Mouse (Mus musculus) regulatory T cell (primary cell): ENCODE measurements around the gene Arhgap15.

ENCODE experiments used
- in situ Hi-C: fragments of 300-600 bp; cut with MboI, MseI; formaldehyde crosslinking; loops from one replicate; pipeline ENCODE4 v1.15.1; 2025; ENCODE audit warnings: high pct_unique_total_duplicates

The Arhgap15 gene

DNA sequence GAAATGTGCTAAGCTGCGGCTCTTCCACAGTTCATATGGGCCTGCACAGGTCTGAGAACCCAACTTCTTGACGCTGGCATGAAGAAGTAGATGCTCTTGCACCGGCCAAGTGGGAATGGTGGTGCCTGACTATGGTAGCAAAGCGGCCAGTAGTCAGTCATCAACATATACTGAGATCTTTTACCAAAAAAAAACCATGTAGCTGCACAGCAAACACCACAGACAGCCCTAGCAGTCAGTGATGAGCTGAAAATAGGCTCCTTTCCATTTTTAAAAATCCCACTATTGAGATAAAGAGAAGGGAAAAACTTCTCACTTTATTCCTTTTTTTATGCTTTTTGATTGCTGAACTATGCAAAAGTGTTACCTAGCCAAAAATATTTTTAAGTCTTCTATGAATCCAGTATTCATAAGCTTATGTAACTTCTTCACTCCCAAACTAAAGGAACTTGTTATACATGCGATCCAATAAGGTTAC is 175.3 kb downstream of the Arhgap15 start:
- in situ Hi-C loops: no loop called here

DNA sequence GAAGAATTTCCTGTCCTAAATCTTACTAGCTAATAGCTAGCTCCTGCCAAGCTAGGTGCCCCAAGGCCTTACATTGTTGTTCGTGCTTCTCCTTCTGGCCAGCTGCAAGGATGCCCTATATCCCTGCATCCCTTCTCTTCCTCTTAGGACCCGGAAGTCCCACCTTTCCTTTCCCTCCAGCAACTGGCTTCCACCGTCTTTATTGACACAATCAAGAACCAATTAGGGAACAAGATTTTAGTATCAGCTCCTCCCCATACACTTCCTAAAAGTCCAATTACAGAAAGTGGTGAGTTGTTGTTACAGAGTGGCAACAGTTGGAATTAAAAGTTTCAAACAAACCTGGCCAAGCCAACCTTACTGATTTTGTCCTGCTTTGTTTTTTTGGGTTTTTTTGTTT is 183.1 kb downstream of the Arhgap15 start:
- in situ Hi-C loops: no loop called here

- in situ Hi-C loops: no loop called here
These were observed 190.6 kb downstream of the Arhgap15 start for GRCm38 (mm10) chr2:43939196-43939595.

DNA sequence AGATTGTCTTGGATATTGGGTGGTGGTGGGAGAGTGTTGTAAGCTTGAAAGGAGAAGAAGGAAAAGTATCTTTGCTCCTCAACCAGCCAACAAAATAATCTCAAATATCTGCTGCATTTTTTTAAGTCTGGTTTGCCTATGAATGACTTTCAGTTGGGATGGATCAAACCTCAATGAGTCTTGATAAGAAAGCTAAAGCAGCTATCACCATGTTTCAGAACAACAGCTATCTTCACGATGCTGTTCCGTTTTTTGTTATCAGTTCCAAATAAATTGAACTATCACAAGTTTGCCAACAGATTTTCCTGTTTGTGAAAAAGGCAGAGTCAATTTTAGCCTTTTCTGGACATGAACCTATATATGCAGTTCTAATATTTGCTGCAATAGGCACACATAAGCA is 197.1 kb downstream of the Arhgap15 start:
- in situ Hi-C loops: no loop called here

DNA sequence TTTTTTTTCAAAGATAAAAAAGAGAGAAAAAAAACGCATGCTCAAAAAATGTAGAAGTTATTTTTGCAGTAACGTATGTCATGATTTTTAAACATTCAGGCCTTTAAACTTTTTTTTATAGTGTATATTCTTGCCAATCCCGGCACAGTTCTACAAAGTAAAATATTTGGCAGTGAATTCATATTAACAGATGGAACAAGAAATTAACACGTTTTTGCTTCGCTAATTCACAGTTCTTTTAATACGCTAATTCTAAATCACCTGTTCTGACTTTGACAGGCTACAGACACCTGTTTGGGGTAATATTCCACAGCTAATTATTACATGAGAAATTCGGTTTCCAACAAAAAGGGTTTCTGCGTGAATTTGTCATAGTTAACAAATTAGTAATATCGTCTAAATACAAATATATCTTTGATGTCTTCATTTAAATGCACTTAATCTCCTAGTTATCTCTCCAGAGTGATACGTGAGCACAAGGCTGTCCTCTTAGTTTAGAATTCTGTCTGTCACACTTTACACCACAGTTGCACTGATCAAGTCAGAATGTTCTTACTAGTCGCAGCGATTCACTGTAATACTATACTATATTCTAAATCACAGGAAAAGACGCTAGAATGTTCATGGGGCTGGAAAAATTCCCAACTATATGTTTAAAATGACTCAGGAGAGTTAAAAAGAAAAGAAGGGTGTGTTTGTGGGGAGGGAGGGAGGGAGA is 201.3 kb downstream of the Arhgap15 start:
- in situ Hi-C loops: no loop called here

DNA sequence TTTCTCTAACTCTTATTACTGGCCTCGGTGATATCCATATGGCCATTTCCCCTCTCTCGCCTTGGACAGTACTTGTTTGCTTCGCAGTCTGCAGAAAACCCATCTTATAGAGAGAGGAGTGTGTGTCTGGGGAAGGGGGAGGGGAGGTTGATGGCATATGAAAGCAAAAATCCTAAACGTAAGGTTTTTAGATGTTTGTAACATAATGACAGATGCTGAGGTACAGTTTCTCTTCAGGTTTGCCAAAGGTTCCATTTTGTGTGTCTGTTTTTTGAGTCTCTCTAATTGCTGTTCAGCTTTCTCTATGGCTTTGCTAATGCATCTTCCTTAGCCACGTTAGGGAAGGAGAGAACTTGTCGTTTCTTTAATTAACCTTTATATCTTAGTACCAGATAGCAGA is 202.1 kb downstream of the Arhgap15 start:
- in situ Hi-C loops: no loop called here

DNA sequence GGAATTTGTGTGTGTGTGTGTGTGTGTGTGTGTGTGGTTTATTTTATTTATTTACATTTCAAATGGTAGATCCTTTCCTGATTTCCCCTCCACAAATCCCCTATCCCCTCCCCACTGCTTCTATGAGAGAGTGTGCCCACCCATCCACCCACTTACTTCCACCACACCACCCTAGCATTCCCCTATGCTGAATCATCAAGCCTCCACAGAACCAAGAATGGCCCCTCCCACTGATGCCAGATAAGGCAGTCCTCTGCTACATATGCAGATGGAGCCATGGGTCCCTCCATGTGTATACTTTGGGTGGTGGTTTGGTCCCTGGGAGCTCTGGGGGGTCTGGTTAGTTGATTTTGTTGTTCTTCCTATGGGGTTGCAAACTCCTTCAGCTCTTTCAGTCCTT is 210.6 kb downstream of the Arhgap15 start:
- in situ Hi-C loops: no loop called here

- in situ Hi-C loops: no loop called here
These were observed 213.8 kb downstream of the Arhgap15 start for GRCm38 (mm10) chr2:43962466-43962865.

DNA sequence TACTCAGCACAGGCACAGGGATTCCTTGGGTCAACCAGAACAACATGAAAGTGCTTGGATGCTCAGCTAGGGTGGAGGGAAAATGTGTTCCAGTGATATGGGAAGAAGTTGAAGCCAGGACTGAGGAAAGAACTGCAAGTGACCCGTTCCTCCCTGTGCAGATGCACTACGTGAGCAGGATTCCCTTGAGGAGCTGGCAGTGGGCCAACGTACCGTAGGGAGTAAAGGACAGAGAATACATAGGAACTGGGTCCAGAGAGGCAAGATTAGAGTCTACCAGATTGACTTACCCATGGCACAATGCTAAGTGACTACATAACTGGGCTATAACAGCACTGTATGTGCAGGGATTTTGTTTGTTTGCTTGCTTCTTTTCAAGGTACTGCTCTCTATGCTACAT is 220.0 kb downstream of the Arhgap15 start:
- in situ Hi-C loops: no loop called here

- in situ Hi-C loops: no loop called here
These were observed 229.1 kb downstream of the Arhgap15 start for GRCm38 (mm10) chr2:43977732-43978131.

- in situ Hi-C loops: no loop called here
These were observed 229.8 kb downstream of the Arhgap15 start for GRCm38 (mm10) chr2:43978177-43979013.

GRCm38 (mm10) chr2:43986066-43986465 is 237.4 kb downstream of the Arhgap15 start:
- in situ Hi-C loops: no loop called here

- in situ Hi-C loops: no loop called here
These were observed 239.3 kb downstream of the Arhgap15 start for GRCm38 (mm10) chr2:43987919-43988318.

DNA sequence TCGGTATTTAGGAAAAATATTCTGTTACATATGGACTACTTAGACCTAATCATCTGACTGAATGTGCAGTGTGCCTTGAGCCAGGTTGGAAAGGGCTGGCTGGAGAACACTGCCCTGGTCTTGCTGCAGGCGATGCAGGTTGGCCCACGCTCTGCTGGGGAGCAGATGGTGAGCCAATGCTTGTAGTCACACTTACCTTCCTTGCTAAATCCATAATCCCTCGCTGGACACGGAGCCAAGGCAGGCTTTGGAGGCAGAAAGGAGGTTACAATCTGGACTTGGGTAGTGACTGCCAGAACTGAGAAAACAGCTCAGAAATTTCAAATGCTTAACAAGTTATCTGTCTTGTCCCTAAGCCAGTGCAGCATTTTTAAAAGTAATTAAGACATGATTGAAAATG is 241.2 kb downstream of the Arhgap15 start:
- in situ Hi-C loops: no loop called here

DNA sequence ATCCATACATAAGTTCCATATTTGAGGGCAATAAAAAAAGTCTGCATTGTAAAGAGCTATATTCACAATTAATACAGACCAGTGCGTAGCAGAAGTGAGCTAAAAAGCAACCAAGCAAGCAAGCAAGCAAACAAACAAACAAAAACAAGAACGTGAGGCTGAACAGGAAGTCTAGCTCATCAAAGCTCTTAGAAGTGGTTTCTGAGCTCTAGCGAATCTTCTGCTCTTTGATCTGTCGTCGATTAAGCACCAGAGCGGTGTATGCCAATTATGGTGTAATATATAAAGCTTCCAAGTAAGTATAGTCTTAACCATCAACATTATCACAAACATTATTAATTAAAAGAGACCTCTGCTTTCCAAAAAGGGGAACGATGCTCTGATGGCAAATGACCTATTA is 243.9 kb downstream of the Arhgap15 start:
- in situ Hi-C loops: no loop called here

GRCm38 (mm10) chr2:44002454-44002853 is 253.8 kb downstream of the Arhgap15 start:
- in situ Hi-C loops: no loop called here

DNA sequence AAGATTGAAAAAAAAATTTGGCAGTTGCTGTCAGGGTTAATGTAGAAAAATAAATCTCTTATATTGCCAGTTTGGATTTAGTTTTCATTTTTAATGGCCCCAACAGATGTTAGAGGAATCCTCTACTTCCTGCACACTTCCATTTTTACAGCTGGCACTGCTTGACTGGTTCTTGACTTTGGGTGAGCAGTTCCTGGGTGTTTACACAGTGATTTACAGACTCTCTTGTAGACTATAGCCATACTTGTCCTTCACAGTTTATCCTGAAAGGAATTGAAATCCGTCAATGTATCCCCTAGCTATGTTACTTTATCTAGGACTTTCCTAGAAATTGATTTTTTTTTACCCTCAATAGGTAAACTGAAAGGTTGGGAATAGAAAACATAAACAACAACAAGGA is 261.6 kb downstream of the Arhgap15 start:
- in situ Hi-C loops: no loop called here

DNA sequence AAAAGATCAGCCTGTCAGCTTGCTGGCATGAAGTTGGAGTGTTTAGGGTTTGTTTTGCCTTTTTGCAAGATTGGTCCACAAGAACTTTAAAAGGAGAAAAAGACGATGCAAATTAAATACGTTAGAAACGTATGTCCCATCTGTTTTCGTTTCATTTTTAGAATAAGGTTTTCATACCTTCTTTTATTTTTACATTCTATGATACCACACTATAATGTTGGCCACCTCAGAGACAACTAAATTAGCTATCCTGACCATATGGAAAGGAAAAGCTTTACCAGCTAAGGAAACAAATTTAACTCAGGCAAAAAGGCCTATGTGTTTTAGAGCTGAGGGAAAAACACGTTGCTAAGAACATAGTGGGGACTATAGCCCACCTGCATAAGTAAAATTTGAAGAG is 264.8 kb downstream of the Arhgap15 start:
- in situ Hi-C loops: no loop called here

DNA sequence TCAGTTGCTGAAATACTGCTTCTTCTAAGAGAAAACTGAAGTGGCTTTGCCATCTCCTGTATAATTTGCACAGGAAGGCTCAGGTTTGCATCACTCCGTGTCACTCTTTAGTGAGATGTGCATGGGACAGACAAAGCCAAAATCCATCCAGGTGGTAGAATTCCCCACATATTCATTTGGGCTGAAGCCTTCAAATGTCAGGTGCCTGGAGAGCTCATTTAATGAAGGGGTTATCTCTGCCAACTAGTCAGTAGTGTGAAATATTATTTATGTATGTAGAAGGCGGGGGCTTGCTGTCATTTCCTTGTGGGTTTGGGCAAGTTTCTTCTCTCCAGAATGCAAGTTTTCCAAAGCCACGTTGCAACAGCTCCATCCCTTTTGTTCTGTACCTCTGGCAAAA is 268.1 kb downstream of the Arhgap15 start:
- in situ Hi-C loops: no loop called here

GRCm38 (mm10) chr2:44017405-44018026 is 268.9 kb downstream of the Arhgap15 start:
- in situ Hi-C loops: no loop called here

DNA sequence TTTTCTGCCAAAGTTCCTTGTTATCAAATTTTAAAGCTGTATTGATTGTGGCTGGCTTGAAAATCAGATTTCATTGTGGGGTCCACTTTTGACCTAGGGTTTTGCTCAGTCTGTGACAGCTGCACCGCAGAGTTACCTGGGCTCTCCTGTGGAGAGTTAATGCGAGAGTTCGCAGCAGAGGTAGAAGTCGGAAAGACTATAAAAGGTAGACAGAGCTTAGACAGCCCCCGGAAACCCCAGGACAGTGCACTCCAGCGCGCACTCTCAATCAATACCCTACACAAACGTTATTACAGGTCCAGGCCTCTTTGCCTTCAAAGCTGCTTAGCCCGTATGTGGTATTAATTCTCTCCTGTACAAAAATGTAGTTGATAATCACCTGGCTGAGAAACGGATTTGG is 269.4 kb downstream of the Arhgap15 start:
- in situ Hi-C loops: no loop called here

- in situ Hi-C loops: no loop called here
These were observed 276.1 kb downstream of the Arhgap15 start for GRCm38 (mm10) chr2:44024704-44025103.
